Mouse (Mus musculus): Measurements from ENCODE around the gene Gm42906. TPM values are rescaled to one million over a fixed set of nuclear protein-coding genes. Genes with fewer than 3 reads are reported as not detected.
A peak's percentile ranks its signal among the peaks of the same experiment; 100 is the strongest.

Gene Gm42906
- polyA plus RNA-seq, 1 experiment from 2014 or later, result 0.52 TPM

DNA sequence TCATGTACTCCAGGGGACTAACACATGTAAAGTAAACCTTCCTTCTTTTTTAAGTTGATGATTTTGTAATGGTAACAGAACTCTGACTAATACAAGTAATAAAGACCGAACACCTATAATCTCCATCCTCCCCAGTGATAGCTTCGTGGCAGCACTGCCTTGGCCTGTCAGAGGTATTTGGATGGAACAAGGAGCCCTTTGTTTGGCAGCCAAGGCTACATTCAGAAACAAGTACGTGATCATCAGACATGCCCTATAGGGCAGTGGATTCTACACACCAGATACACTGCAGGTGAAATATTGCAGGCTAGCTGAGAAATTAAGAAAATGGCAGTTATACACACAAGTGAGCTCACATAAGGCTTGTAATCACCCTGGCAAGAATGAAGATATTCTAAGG lies 79.5 kb downstream of the Gm42906 start:
- H3K4me2 ChIP-seq (replicated peaks; ENCODE audit: low read depth), result no peak overlapping the region
- H3K4me3 ChIP-seq (ENCODE audit: low read depth, low read length), result no peak overlapping the region
- WGBS, result 67% methylated on average over 3 of the region's 3 CpGs
- no peaks in the 10 kb centered on the region for H3K36me3 ChIP-seq (ENCODE audit: control insufficient read depth, insufficient read depth, low read length)
- TF ChIP-seq CTCF (IDR thresholded peaks at IDR 0.05; ENCODE audit: low read depth), result no peak
- no peak for TF ChIP-seq EP300 (optimal IDR thresholded peaks at IDR 0.05)
- H3K9ac ChIP-seq (ENCODE audit: low read length), result no peak overlapping the region
- H3K27me3 ChIP-seq (ENCODE audit: control insufficient read depth, insufficient read depth, low read length), result no peaks in the 10 kb centered on the region
- H3K9me3 ChIP-seq (ENCODE audit: control insufficient read depth, low read length), result no peaks in the 10 kb centered on the region
- no peak overlapping the region for H3K27ac ChIP-seq (replicated peaks)
- H3K4me1 ChIP-seq (replicated peaks; ENCODE audit: control insufficient read depth, insufficient read depth), result no peaks in the 10 kb centered on the region
- DNase-seq (ENCODE audit: low spot score) (no peak), ATAC-seq (ENCODE audit: low FRiP score, low TSS enrichment) (no peak)

DNA sequence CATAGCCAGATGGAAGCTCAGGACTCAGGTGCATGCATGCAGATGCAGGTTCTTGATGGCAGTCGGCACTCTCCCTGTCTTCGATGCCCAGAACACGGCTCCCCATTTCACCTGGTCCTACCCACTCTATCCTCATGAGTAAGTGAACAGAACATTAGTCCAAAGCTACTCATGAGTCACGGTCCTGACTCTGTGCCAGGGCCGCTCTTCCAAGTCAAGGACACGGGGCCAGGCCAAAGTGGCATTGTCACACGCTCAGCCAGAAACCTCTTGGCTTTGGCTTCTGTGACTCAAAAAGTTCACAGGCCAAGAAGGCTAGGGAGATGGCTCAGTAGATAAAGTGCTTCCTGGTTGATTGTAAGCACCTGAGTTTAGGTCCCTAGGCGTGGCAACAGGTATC lies 81.3 kb downstream of the Gm42906 start:
- Histone ChIP-seq H3K27ac (replicated peaks) (no peak overlapping the region), H3K36me3 (ENCODE audit: control insufficient read depth, insufficient read depth, low read length) (no peaks in the 10 kb centered on the region), H3K27me3 (ENCODE audit: control insufficient read depth, insufficient read depth, low read length) (no peaks in the 10 kb centered on the region), H3K9me3 (ENCODE audit: control insufficient read depth, low read length) (no peaks in the 10 kb centered on the region), H3K9ac (ENCODE audit: low read length) (no peak overlapping the region), H3K4me3 (ENCODE audit: low read depth, low read length) (no peak overlapping the region), H3K4me2 (replicated peaks; ENCODE audit: low read depth) (no peak overlapping the region), H3K4me1 (replicated peaks; ENCODE audit: control insufficient read depth, insufficient read depth) (no peaks in the 10 kb centered on the region)
- peak; percentile 42; the same call in 1 of the 2 replicates for ATAC-seq (ENCODE audit: low FRiP score, low TSS enrichment)
- peak; percentile 17 for DNase-seq (ENCODE audit: low spot score)
- WGBS, result 74% methylated on average over 8 of the region's 8 CpGs
- TF ChIP-seq CTCF (IDR thresholded peaks at IDR 0.05; ENCODE audit: low read depth) (no peak), EP300 (optimal IDR thresholded peaks at IDR 0.05) (no peak)

DNA sequence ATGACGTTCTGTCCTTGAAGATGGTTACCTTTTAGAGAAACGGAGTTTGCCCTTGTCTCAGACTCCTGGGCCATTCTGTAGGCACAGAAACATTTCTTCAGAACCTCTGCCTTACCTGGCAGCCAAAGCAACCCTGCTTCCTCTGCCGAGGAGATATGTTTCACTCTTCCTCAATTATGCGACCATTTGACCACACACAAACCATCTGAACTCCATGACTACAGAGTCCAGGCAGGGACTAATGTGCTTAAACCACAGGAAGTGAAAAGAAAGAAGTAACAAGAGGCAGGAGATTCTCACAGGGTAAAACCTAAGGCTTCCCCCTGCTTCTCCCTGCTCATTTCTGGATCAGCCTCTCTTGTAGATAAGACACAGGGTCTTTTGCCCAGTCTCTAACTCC lies 83.2 kb downstream of the Gm42906 start:
- no peak for ATAC-seq (ENCODE audit: low FRiP score, low TSS enrichment)
- 76% methylated on average over 4 of the region's 4 CpGs for WGBS

DNA sequence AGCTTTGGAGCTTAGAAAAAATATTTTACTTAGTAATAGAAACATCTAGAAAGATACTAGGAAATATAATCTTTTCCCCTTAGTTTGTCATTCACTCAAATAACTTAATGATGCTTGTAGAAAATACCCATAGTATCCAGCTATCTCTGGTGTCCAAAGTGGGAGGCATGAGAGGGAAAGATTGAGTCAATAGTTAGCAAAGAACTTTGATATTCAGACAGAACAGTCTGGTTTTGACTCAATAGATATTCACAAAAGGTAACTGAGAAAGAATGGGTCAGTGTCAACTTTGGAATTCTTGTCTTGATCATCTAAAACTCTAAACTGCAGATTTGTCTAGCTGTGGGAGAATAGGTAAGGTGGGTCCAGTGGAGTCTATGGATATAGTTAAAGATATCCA lies 94.3 kb downstream of the Gm42906 start:
- no peak for ATAC-seq (ENCODE audit: low FRiP score, low TSS enrichment)
- TF ChIP-seq CTCF (IDR thresholded peaks at IDR 0.05; ENCODE audit: low read depth) (no peak), EP300 (optimal IDR thresholded peaks at IDR 0.05) (no peak)
- Histone ChIP-seq H3K27me3 (ENCODE audit: control insufficient read depth, insufficient read depth, low read length) (no peaks in the 10 kb centered on the region), H3K27ac (replicated peaks) (no peak overlapping the region), H3K9ac (ENCODE audit: low read length) (no peak overlapping the region), H3K4me2 (replicated peaks; ENCODE audit: low read depth) (no peak overlapping the region), H3K4me3 (ENCODE audit: low read depth, low read length) (no peak overlapping the region), H3K36me3 (ENCODE audit: control insufficient read depth, insufficient read depth, low read length) (no peaks in the 10 kb centered on the region), H3K4me1 (replicated peaks; ENCODE audit: control insufficient read depth, insufficient read depth) (no peaks in the 10 kb centered on the region), H3K9me3 (ENCODE audit: control insufficient read depth, low read length) (no peaks in the 10 kb centered on the region)
- no peak for DNase-seq (ENCODE audit: low spot score)

More for the DNA sequence above, 83.2 kb downstream of the Gm42906 start:
- H3K9me3 ChIP-seq (ENCODE audit: control insufficient read depth, low read length), result no peaks in the 10 kb centered on the region
- no peaks in the 10 kb centered on the region for H3K4me1 ChIP-seq (replicated peaks; ENCODE audit: control insufficient read depth, insufficient read depth)
- H3K27ac ChIP-seq (replicated peaks), result no peak overlapping the region
- H3K4me3 ChIP-seq (ENCODE audit: low read depth, low read length), result no peak overlapping the region
- H3K9ac ChIP-seq (ENCODE audit: low read length), result no peak overlapping the region
- no peak overlapping the region for H3K4me2 ChIP-seq (replicated peaks; ENCODE audit: low read depth)
- no peaks in the 10 kb centered on the region for H3K27me3 ChIP-seq (ENCODE audit: control insufficient read depth, insufficient read depth, low read length)
- no peak for TF ChIP-seq CTCF (IDR thresholded peaks at IDR 0.05; ENCODE audit: low read depth)
- no peak for TF ChIP-seq EP300 (optimal IDR thresholded peaks at IDR 0.05)
- no peaks in the 10 kb centered on the region for H3K36me3 ChIP-seq (ENCODE audit: control insufficient read depth, insufficient read depth, low read length)
- DNase-seq (ENCODE audit: low spot score), result no peak

DNA sequence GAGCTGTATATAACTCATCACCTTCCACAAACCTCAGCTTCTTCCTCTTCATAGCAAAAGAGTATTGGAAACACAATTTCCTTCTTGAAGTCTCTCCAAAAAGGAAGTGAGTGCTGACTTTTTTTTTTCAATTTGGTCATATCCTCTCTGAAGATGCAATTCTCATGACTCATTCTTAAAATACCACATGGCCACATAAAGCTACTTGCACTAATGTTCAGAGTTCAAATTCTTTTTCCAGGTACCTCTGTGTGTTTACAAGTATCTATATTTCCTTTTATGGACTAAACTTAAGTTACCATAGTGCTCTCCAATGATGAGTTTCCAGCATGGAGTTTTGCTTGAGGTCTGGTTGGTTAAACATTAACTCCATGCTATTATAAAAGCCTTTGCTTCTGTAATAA lies 94.8 kb downstream of the Gm42906 start:
- H3K27me3 ChIP-seq (ENCODE audit: control insufficient read depth, insufficient read depth, low read length), result no peaks in the 10 kb centered on the region

DNA sequence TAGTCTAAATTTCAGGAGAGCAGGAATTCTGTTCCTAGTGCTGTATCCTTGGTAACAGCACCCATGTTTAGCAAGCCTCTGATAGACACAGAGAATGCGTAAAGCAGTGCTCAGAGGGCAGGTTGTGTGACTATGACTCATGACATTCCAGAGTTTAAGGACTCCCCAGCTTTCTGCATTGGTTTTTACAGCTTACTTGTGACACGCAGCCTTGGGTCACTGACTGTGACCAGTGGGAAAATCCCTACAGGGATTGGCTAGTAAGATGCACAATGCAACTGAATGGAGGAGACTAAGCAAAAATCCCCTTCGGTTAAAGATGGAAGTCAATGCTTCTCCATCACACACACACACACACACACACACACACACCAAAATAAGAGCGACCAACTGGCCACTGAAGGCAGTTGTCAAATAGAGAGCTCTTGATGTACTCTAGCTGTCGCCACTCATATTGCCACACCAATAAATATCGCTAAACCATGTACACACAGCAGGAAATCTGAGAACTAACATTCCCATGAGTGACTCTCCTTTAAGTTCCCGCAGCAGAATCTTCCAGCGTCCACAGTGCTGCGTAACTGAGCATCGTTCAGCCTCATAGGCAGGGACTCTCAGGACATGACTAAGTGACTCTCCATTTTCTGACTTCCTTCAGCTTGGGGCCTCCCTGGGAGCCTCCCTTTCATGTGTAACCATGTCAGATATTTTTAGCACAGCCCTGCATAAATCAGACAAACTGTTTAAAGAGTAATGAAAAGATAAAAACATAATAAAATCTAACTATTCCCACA lies 112.0 kb downstream of the Gm42906 start:
- Histone ChIP-seq H3K9me3 (ENCODE audit: control insufficient read depth, low read length) (no peaks in the 10 kb centered on the region), H3K4me1 (replicated peaks; ENCODE audit: control insufficient read depth, insufficient read depth) (no peaks in the 10 kb centered on the region), H3K4me3 (ENCODE audit: low read depth, low read length) (no peak overlapping the region), H3K4me2 (replicated peaks; ENCODE audit: low read depth) (no peak overlapping the region), H3K9ac (ENCODE audit: low read length) (no peak overlapping the region), H3K27me3 (ENCODE audit: control insufficient read depth, insufficient read depth, low read length) (no peaks in the 10 kb centered on the region), H3K36me3 (ENCODE audit: control insufficient read depth, insufficient read depth, low read length) (no peaks in the 10 kb centered on the region), H3K27ac (replicated peaks) (0 out of 2 replicates have a peak overlapping the region, but pooled peaks have one; percentile 40)
- ATAC-seq (ENCODE audit: low FRiP score, low TSS enrichment) (peak; percentile 24; the same call in 1 of the 2 replicates), DNase-seq (ENCODE audit: low spot score) (no peak)
- 40% methylated on average over 10 of the region's 10 CpGs for WGBS
- TF ChIP-seq CTCF (IDR thresholded peaks at IDR 0.05; ENCODE audit: low read depth) (no peak), EP300 (optimal IDR thresholded peaks at IDR 0.05) (no peak)

More for the DNA sequence above, 94.8 kb downstream of the Gm42906 start:
- no peak for ATAC-seq (ENCODE audit: low FRiP score, low TSS enrichment)
- TF ChIP-seq CTCF (IDR thresholded peaks at IDR 0.05; ENCODE audit: low read depth), result no peak
- no peak for TF ChIP-seq EP300 (optimal IDR thresholded peaks at IDR 0.05)
- Histone ChIP-seq H3K4me2 (replicated peaks; ENCODE audit: low read depth) (no peak overlapping the region), H3K27ac (replicated peaks) (no peak overlapping the region), H3K9ac (ENCODE audit: low read length) (no peak overlapping the region), H3K9me3 (ENCODE audit: control insufficient read depth, low read length) (no peaks in the 10 kb centered on the region), H3K4me1 (replicated peaks; ENCODE audit: control insufficient read depth, insufficient read depth) (no peaks in the 10 kb centered on the region), H3K4me3 (ENCODE audit: low read depth, low read length) (no peak overlapping the region), H3K36me3 (ENCODE audit: control insufficient read depth, insufficient read depth, low read length) (no peaks in the 10 kb centered on the region)
- no peak for DNase-seq (ENCODE audit: low spot score)

Measured in stomach, postnatal 0 days (tissue).